Mouse (Mus musculus) myocyte (in vitro differentiated cells): ENCODE data around the gene Olfr159.

Experiments used
- MAX ChIP-seq: IDR thresholded peaks from one replicate; pipeline ENCODE4 v1.6.1; 2011; ENCODE audit warnings: low read depth, mild to moderate bottlenecking, control low read depth
- MYOD1 ChIP-seq, 3 experiments: IDR thresholded peaks; one replicate each; pipeline ENCODE4 v1.6.1; 2011; ENCODE audit warnings: control low read depth in 2 of 3, low read depth in 2 of 3, mild to moderate bottlenecking in 2 of 3, moderate library complexity in 1 of 3; ENCODE audit not compliant: insufficient read length in 2 of 3, control insufficient read depth in 1 of 3
- MYOG ChIP-seq, 3 experiments: IDR thresholded peaks; one replicate each; pipeline ENCODE4 v1.6.1; 2011; ENCODE audit warnings: control low read depth in 2 of 3, low read depth in 2 of 3, mild to moderate bottlenecking in 2 of 3; ENCODE audit not compliant: insufficient read length in 2 of 3, control insufficient read depth in 1 of 3, insufficient read depth in 1 of 3
- POLR2A ChIP-seq: IDR thresholded peaks from one replicate; pipeline ENCODE4 v1.6.1; 2011; ENCODE audit warnings: low read depth, mild to moderate bottlenecking, control low read depth, moderate library complexity; ENCODE audit not compliant: insufficient read length
- SRF ChIP-seq: IDR thresholded peaks from one replicate; pipeline ENCODE4 v1.6.1; 2011; ENCODE audit warnings: low read depth; ENCODE audit not compliant: control insufficient read depth, insufficient read length
- TCF12 ChIP-seq: IDR thresholded peaks from one replicate; pipeline ENCODE4 v1.6.1; 2011; ENCODE audit warnings: mild to moderate bottlenecking, control low read depth; ENCODE audit not compliant: poor library complexity, insufficient read depth, severe bottlenecking
- USF1 ChIP-seq: IDR thresholded peaks from one replicate; pipeline ENCODE4 v1.6.1; 2011; ENCODE audit warnings: low read depth, mild to moderate bottlenecking, control low read depth, moderate library complexity

GRCm38 (mm10) chr4:43742637-43743036 is 28.2 kb downstream of the Olfr159 start:
- no peak for TF ChIP-seq POLR2A
- TF ChIP-seq USF1 = no peak
- no peak for TF ChIP-seq MYOD1 (IDR thresholded peaks at IDR 0.05; ENCODE audit: control insufficient read depth in 1 of 3, insufficient read length in 2 of 3, low read depth in 2 of 3)
- TF ChIP-seq SRF = no peak
- TF ChIP-seq TCF12 = no peak
- TF ChIP-seq MAX = no peak
- TF ChIP-seq MYOG (IDR thresholded peaks at IDR 0.05; ENCODE audit: control insufficient read depth in 1 of 3, insufficient read depth in 1 of 3, insufficient read length in 2 of 3, low read depth in 2 of 3) = no peak
